ENCODE assay signal across 12 mouse cellular contexts in the genomic region with DNA sequence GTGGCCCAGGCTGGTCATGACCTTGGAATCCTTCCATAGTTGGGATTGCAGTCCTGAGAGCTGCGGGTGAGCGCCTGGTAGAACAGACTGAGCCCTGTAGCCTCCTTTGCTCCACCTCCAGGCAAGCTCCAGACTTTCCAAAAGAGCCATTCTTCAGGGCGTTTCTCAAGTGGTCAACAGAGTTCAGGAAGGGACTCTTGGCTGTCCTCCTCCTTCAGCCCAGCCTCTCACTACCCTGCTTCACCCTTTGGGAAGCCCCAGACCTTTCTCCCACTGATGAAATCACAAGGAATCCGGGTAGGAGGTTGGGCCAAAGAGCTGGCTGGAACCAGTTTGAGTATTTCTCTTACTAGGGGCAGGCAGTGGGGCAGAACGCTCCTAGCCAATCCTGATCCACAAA. TPM values are rescaled to one million over a fixed set of nuclear protein-coding genes. Genes with fewer than 3 reads are reported as not detected.
DNase-seq lines count a peak whose midpoint lies in the region; ATAC-seq and TF ChIP-seq lines count a peak whose summit lies in the region.
"Had no signal": no experiment of that assay in that cellular context is flagged by ENCODE, and none has a peak within 500 bp of the region (broad histone marks: within the 10 kb centered on the region; RNA-seq: fewer than 3 reads in every experiment).

No protein-coding gene starts in this region.

- H3K27me3 ChIP-seq in hindbrain, embryonic 10.5 days (ENCODE audit: insufficient read depth, poor library complexity, severe bottlenecking), result no peaks in the 10 kb centered on the region
- H3K27me3 ChIP-seq in hindbrain, postnatal 0 days (ENCODE audit: insufficient read depth, low read length), result no peaks in the 10 kb centered on the region
- H3K27me3 ChIP-seq in forebrain, embryonic 16.5 days (replicated peaks; ENCODE audit: control insufficient read depth, insufficient read depth, low read length), result no peaks in the 10 kb centered on the region
- H3K27me3 ChIP-seq: CH12.LX had no signal

- TF ChIP-seq CTCF in hindbrain, postnatal 0 days (IDR thresholded peaks at IDR 0.05; ENCODE audit: low read depth), result no peak

- 68% methylated on average over 5 of the region's 5 CpGs for WGBS in hindbrain, embryonic 10.5 days
- 64% methylated on average over 5 of the region's 5 CpGs for WGBS in hindbrain, postnatal 0 days
- 76% methylated on average over 5 of the region's 5 CpGs for WGBS in forebrain, embryonic 16.5 days

- H3K4me1 ChIP-seq in hindbrain, embryonic 10.5 days (replicated peaks), result peaks cover 42% of the 10 kb centered on the region
- H3K4me1 ChIP-seq in hindbrain, postnatal 0 days (ENCODE audit: insufficient read depth, low read length), result no peaks in the 10 kb centered on the region
- peaks cover 2% of the 10 kb centered on the region; the same call in 1 of the 2 replicates for H3K4me1 ChIP-seq in brown adipose tissue, adult 24 weeks (ENCODE audit: control insufficient read depth, insufficient read depth, insufficient read length, low read length)
- H3K4me1 ChIP-seq in forebrain, embryonic 16.5 days (replicated peaks; ENCODE audit: control insufficient read depth, insufficient read depth, low read length), result peaks cover 25% of the 10 kb centered on the region

- H3K27ac ChIP-seq in hindbrain, embryonic 10.5 days, result 0 out of 2 replicates have a peak overlapping the region, but pooled peaks have one; percentile 5
- no peak overlapping the region for H3K27ac ChIP-seq in hindbrain, postnatal 0 days
- peak overlapping the region; percentile 80 for H3K27ac ChIP-seq in brown adipose tissue, adult 24 weeks (replicated peaks; ENCODE audit: low read depth, low read length)
- no peak overlapping the region for H3K27ac ChIP-seq in forebrain, embryonic 16.5 days (ENCODE audit: low read length)
- H3K27ac ChIP-seq: neural tube, embryonic 12.5 days had no signal

- H3K4me3 ChIP-seq in hindbrain, embryonic 10.5 days, result no peak overlapping the region
- H3K4me3 ChIP-seq in hindbrain, postnatal 0 days (ENCODE audit: low read length), result no peak overlapping the region
- H3K4me3 ChIP-seq in brown adipose tissue, adult 24 weeks (ENCODE audit: insufficient read depth, low read depth, low read length), result no peak overlapping the region
- no peak overlapping the region for H3K4me3 ChIP-seq in forebrain, embryonic 16.5 days (replicated peaks; ENCODE audit: low read length)

- 0 out of 2 replicates have a peak, but pooled peaks cover 2% of the 10 kb centered on the region for H3K9me3 ChIP-seq in hindbrain, embryonic 10.5 days
- no peaks in the 10 kb centered on the region for H3K9me3 ChIP-seq in hindbrain, postnatal 0 days (ENCODE audit: low read length)
- no peaks in the 10 kb centered on the region for H3K9me3 ChIP-seq in forebrain, embryonic 16.5 days (ENCODE audit: control insufficient read depth, low read length)
- H3K9me3 ChIP-seq: neural tube, embryonic 12.5 days had no signal

- no peak overlapping the region for H3K4me2 ChIP-seq in hindbrain, postnatal 0 days (ENCODE audit: low read depth, low read length)
- no peak overlapping the region for H3K4me2 ChIP-seq in forebrain, embryonic 16.5 days (ENCODE audit: low read length)

- ATAC-seq in hindbrain, postnatal 0 days, result no peak
- no peak for ATAC-seq in forebrain, embryonic 16.5 days

- H3K9ac ChIP-seq in hindbrain, postnatal 0 days (replicated peaks; ENCODE audit: low read length), result no peak overlapping the region
- no peak overlapping the region for H3K9ac ChIP-seq in forebrain, embryonic 16.5 days (replicated peaks; ENCODE audit: low read depth, low read length)
- H3K9ac ChIP-seq: neural tube, embryonic 12.5 days had no signal

- intact Hi-C loops in left cerebral cortex, postnatal 4 days (cut with DNase I), result no loop called here

- H3K36me3 ChIP-seq in hindbrain, embryonic 10.5 days, result no peaks in the 10 kb centered on the region
- no peaks in the 10 kb centered on the region for H3K36me3 ChIP-seq in hindbrain, postnatal 0 days (ENCODE audit: insufficient read depth, low read length)
- no peaks in the 10 kb centered on the region for H3K36me3 ChIP-seq in forebrain, embryonic 16.5 days (ENCODE audit: control insufficient read depth, insufficient read depth)
- H3K36me3 ChIP-seq: neural tube, embryonic 12.5 days had no signal

- no peak for DNase-seq in hindbrain, embryonic 10.5 days (ENCODE audit: low spot score)
- no peak for DNase-seq in hindbrain, postnatal 0 days (ENCODE audit: low spot score)
- peak; percentile 52 to 82 for DNase-seq in kidney, adult 8-10 months
- peak; percentile 63 for DNase-seq in lung, postnatal 14 days
- DNase-seq in cerebellum, postnatal 10 days, result no peak
- no peak for DNase-seq in left cerebral cortex, postnatal 4 days

RNA-seq across cellular contexts. Expression of gene Slc1a5, which starts 1.1 kb away (rescaled TPM):
- 28.8 and 31.6 TPM in 2 replicates for polyA plus RNA-seq in hindbrain, embryonic 10.5 days (2016; fragmentation: Nextera tagmentation; extraction: Ambion mirVana)
- total RNA-seq in hindbrain, postnatal 0 days (2014; rRNA removed), result 18.1 and 19.2 TPM in 2 replicates
- 9.5 and 9.7 TPM in 2 replicates for polyA plus RNA-seq in hindbrain, postnatal 0 days (2015; fragmentation: Nextera tagmentation; extraction: Ambion mirVana)
- 297 and 414 TPM in 2 replicates for polyA plus RNA-seq in brown adipose tissue, adult 24 weeks (2012; ENCODE audit: insufficient read depth, insufficient read length, missing spikeins)
- polyA plus RNA-seq in forebrain, embryonic 16.5 days (2015; fragmentation: Nextera tagmentation; extraction: Ambion mirVana), result 9.8 and 10.7 TPM in 2 replicates
- 1 to 10 TPM; 8.8 TPM for total RNA-seq in left cerebral cortex, postnatal 4 days (2021)

RNA-seq across cellular contexts. Expression of gene Strn4, which starts 35.6 kb away (rescaled TPM):
- 120 and 153 TPM in 2 replicates for polyA plus RNA-seq in hindbrain, embryonic 10.5 days (2016; fragmentation: Nextera tagmentation; extraction: Ambion mirVana)
- 234 and 248 TPM in 2 replicates for total RNA-seq in hindbrain, postnatal 0 days (2014; rRNA removed)
- 128 and 141 TPM in 2 replicates for polyA plus RNA-seq in hindbrain, postnatal 0 days (2015; fragmentation: Nextera tagmentation; extraction: Ambion mirVana)
- polyA plus RNA-seq in brown adipose tissue, adult 24 weeks (2012; ENCODE audit: insufficient read depth, insufficient read length, missing spikeins), result 19.4 and 21.5 TPM in 2 replicates
- 189 and 204 TPM in 2 replicates for polyA plus RNA-seq in forebrain, embryonic 16.5 days (2015; fragmentation: Nextera tagmentation; extraction: Ambion mirVana)
- total RNA-seq in left cerebral cortex, postnatal 4 days (2021), result 100 to 1,000 TPM; 223 to 229 TPM

RNA-seq across cellular contexts. Expression of gene Fkrp, which starts 36.5 kb away (rescaled TPM):
- 29.3 TPM in 2 replicates for polyA plus RNA-seq in hindbrain, embryonic 10.5 days (2016; fragmentation: Nextera tagmentation; extraction: Ambion mirVana)
- 63.1 and 73.8 TPM in 2 replicates for total RNA-seq in hindbrain, postnatal 0 days (2014; rRNA removed)
- polyA plus RNA-seq in hindbrain, postnatal 0 days (2015; fragmentation: Nextera tagmentation; extraction: Ambion mirVana), result 45.2 and 45.4 TPM in 2 replicates
- polyA plus RNA-seq in brown adipose tissue, adult 24 weeks (2012; ENCODE audit: insufficient read depth, insufficient read length, missing spikeins), result 8.4 and 11.1 TPM in 2 replicates
- 23.1 and 29.0 TPM in 2 replicates for polyA plus RNA-seq in forebrain, embryonic 16.5 days (2015; fragmentation: Nextera tagmentation; extraction: Ambion mirVana)
- 10 to 100 TPM; 35.8 to 38.9 TPM for total RNA-seq in left cerebral cortex, postnatal 4 days (2021)

RNA-seq across cellular contexts. Expression of gene Ap2s1, which starts 41.9 kb away (rescaled TPM):
- 277 and 316 TPM in 2 replicates for polyA plus RNA-seq in hindbrain, embryonic 10.5 days (2016; fragmentation: Nextera tagmentation; extraction: Ambion mirVana)
- 556 and 619 TPM in 2 replicates for total RNA-seq in hindbrain, postnatal 0 days (2014; rRNA removed)
- polyA plus RNA-seq in hindbrain, postnatal 0 days (2015; fragmentation: Nextera tagmentation; extraction: Ambion mirVana), result 501 and 524 TPM in 2 replicates
- 80.6 and 87.2 TPM in 2 replicates for polyA plus RNA-seq in brown adipose tissue, adult 24 weeks (2012; ENCODE audit: insufficient read depth, insufficient read length, missing spikeins)
- 364 and 377 TPM in 2 replicates for polyA plus RNA-seq in forebrain, embryonic 16.5 days (2015; fragmentation: Nextera tagmentation; extraction: Ambion mirVana)
- 100 to 1,000 TPM; 317 TPM for total RNA-seq in left cerebral cortex, postnatal 4 days (2021)

RNA-seq across cellular contexts. Expression of gene Ceacam9, which starts 58.3 kb away (rescaled TPM):
- not detected in 2 replicates for polyA plus RNA-seq in hindbrain, embryonic 10.5 days (2016; fragmentation: Nextera tagmentation; extraction: Ambion mirVana)
- total RNA-seq in hindbrain, postnatal 0 days (2014; rRNA removed), result not detected in 2 replicates
- polyA plus RNA-seq in hindbrain, postnatal 0 days (2015; fragmentation: Nextera tagmentation; extraction: Ambion mirVana), result 0.67 and 0.68 TPM in 2 replicates
- not detected in 2 replicates for polyA plus RNA-seq in brown adipose tissue, adult 24 weeks (2012; ENCODE audit: insufficient read depth, insufficient read length, missing spikeins)
- 0.15 and 0.20 TPM in 2 replicates for polyA plus RNA-seq in forebrain, embryonic 16.5 days (2015; fragmentation: Nextera tagmentation; extraction: Ambion mirVana)
- total RNA-seq in left cerebral cortex, postnatal 4 days (2021), result not detected
- total RNA-seq: CH12.LX had no signal
- polyA plus RNA-seq: forebrain, embryonic 11.5 days; neural tube, embryonic 12.5 days; stomach, embryonic 14.5 days had no signal

Comparison
In these comparisons a context has a peak if more than half of its experiments do, and no peak if none do; other contexts are left out.
1. H3K27ac ChIP-seq: peak in hindbrain, embryonic 10.5 days (single experiment) and brown adipose tissue, adult 24 weeks (single experiment); none in hindbrain, postnatal 0 days (single experiment) and forebrain, embryonic 16.5 days (single experiment).
2. DNase-seq: peak in kidney, adult 8-10 months (2 of 2) and lung, postnatal 14 days (single experiment); none in hindbrain, embryonic 10.5 days (single experiment), hindbrain, postnatal 0 days (single experiment), cerebellum, postnatal 10 days (0 of 2) and left cerebral cortex, postnatal 4 days (single experiment).